Mouse (Mus musculus): ENCODE measurements around the gene Slc23a3. TPM values are rescaled to one million over a fixed set of nuclear protein-coding genes. Genes with fewer than 3 reads are reported as not detected.

Slc23a3 gene
- polyA plus RNA-seq, 1 experiment, result 0.30 TPM

- Histone ChIP-seq H3K4me1 (ENCODE audit: control insufficient read depth, insufficient read depth, insufficient read length) (peaks cover 4% of the 10 kb centered on the region), H3K27ac (ENCODE audit: insufficient read depth, low read length) (no peak overlapping the region), H3K4me3 (ENCODE audit: extremely low read depth, insufficient read depth, insufficient read length) (no peak overlapping the region), H3K36me3 (ENCODE audit: control insufficient read depth, insufficient read depth, low read length) (peaks cover 33% of the 10 kb centered on the region), H3K27me3 (ENCODE audit: control insufficient read depth, insufficient read depth, low read length) (no peaks in the 10 kb centered on the region)
- no peak for DNase-seq (ENCODE audit: low read depth in 1 of 2, low spot score in 2 of 2)
- TF ChIP-seq POLR2A (IDR thresholded peaks at IDR 0.05; ENCODE audit: low read depth, low read length) (no peak), CTCF (IDR thresholded peaks at IDR 0.05; ENCODE audit: extremely low read depth, insufficient read depth, insufficient read length, insufficient replicate concordance) (no peak)
- 96% methylated on average over 2 of the region's 2 CpGs for WGBS
Measured at GRCm38 (mm10) chr1:75138448-75138847, 4.8 kb upstream of the Slc23a3 start.

DNA sequence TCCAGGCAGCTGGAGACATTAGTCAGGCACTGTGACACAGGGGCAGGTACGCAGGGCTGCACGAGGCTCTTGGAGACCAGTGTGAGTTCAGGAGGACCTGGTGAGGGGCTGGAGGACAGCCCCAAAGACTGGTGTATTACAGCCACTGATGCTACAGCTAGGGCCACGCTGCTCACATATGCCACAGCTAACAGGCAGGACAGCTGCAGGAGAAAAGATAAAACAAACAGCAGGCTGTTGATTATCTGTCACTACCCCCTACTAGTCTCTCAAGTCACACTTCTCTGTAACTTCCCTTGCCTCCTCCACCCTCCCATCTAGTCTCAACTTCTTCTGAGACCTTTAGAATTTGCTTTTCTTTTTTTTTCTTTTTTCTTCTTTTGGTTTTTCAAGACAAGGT is 3.0 kb upstream of the Slc23a3 start:
- 86% methylated on average over 3 of the region's 3 CpGs for WGBS
- Histone ChIP-seq H3K27ac (ENCODE audit: insufficient read depth, low read length) (peak overlapping the region; percentile 18; the same call in 1 of the 2 replicates), H3K36me3 (ENCODE audit: control insufficient read depth, insufficient read depth, low read length) (peaks cover 33% of the 10 kb centered on the region), H3K4me1 (ENCODE audit: control insufficient read depth, insufficient read depth, insufficient read length) (peaks cover 4% of the 10 kb centered on the region; the same call in 1 of the 2 replicates), H3K27me3 (ENCODE audit: control insufficient read depth, insufficient read depth, low read length) (no peaks in the 10 kb centered on the region), H3K4me3 (ENCODE audit: extremely low read depth, insufficient read depth, insufficient read length) (no peak overlapping the region)
- DNase-seq (ENCODE audit: low read depth in 1 of 2, low spot score in 2 of 2), result no peak
- TF ChIP-seq POLR2A (IDR thresholded peaks at IDR 0.05; ENCODE audit: low read depth, low read length), result no peak
- TF ChIP-seq CTCF (IDR thresholded peaks at IDR 0.05; ENCODE audit: extremely low read depth, insufficient read depth, insufficient read length, insufficient replicate concordance), result no peak

DNA sequence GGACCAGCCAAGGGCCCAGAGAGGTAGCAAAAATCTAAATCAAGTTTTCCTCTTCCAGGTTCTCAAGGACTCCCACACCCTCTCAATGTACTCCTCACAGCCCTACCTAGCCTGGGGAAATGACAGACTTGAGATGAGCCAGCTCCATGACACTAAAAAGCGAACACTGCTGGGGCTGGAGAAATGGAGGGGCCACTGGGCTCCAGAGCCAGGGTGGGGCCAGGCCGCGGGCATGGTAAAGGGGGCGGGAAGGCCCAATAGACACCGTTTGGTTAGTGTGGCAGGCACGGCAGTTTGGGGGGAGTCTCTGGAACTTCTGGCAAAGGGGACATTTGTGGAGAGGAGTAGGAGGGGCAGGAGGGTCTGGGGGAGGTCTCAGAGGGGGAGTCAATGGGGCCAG is 2.6 kb upstream of the Slc23a3 start:
- H3K4me1 ChIP-seq (ENCODE audit: control insufficient read depth, insufficient read depth, insufficient read length), result peaks cover 4% of the 10 kb centered on the region; the same call in 1 of the 2 replicates
- H3K27ac ChIP-seq (ENCODE audit: insufficient read depth, low read length), result no peak overlapping the region
- WGBS, result 84% methylated on average over 6 of the region's 6 CpGs
- H3K27me3 ChIP-seq (ENCODE audit: control insufficient read depth, insufficient read depth, low read length), result no peaks in the 10 kb centered on the region
- no peak overlapping the region for H3K4me3 ChIP-seq (ENCODE audit: extremely low read depth, insufficient read depth, insufficient read length)
- no peak for DNase-seq (ENCODE audit: low read depth in 1 of 2, low spot score in 2 of 2)
- TF ChIP-seq POLR2A (IDR thresholded peaks at IDR 0.05; ENCODE audit: low read depth, low read length) (no peak), CTCF (IDR thresholded peaks at IDR 0.05; ENCODE audit: extremely low read depth, insufficient read depth, insufficient read length, insufficient replicate concordance) (no peak)
- peaks cover 33% of the 10 kb centered on the region for H3K36me3 ChIP-seq (ENCODE audit: control insufficient read depth, insufficient read depth, low read length)

DNA sequence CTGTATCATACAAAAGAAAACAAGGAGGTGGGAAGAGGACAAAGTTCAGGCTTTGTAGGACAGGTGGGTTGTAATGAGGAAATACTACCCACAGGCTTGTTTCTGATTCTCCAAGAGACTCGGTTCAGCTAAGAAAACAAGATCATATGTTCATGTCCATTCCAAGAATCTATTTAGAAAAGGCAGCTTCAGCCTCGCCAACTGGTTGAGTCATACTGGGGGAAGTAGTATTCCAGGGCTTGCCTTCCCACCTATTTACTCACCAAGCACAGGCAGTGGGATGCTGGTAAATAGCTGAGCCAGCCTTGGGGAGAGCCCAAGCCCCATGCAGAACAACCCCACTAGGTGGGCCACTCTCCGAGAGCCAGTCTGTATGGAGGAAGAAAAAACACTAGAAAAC is 5.0 kb downstream of the Slc23a3 start:
- H3K27ac ChIP-seq (ENCODE audit: insufficient read depth, low read length), result no peak overlapping the region
- no peaks in the 10 kb centered on the region for H3K36me3 ChIP-seq (ENCODE audit: control insufficient read depth, insufficient read depth, low read length)
- H3K4me1 ChIP-seq (ENCODE audit: control insufficient read depth, insufficient read depth, insufficient read length), result peaks cover 3% of the 10 kb centered on the region; the same call in 1 of the 2 replicates
- DNase-seq (ENCODE audit: low read depth in 1 of 2, low spot score in 2 of 2), result no peak
- no peak for TF ChIP-seq POLR2A (IDR thresholded peaks at IDR 0.05; ENCODE audit: low read depth, low read length)
- no peak for TF ChIP-seq CTCF (IDR thresholded peaks at IDR 0.05; ENCODE audit: extremely low read depth, insufficient read depth, insufficient read length, insufficient replicate concordance)
- no peak overlapping the region for H3K4me3 ChIP-seq (ENCODE audit: extremely low read depth, insufficient read depth, insufficient read length)
- 85% methylated on average over 3 of the region's 3 CpGs for WGBS
- no peaks in the 10 kb centered on the region for H3K27me3 ChIP-seq (ENCODE audit: control insufficient read depth, insufficient read depth, low read length)

GRCm38 (mm10) chr1:75125418-75125817 is 8.3 kb downstream of the Slc23a3 start:
- TF ChIP-seq POLR2A (IDR thresholded peaks at IDR 0.05; ENCODE audit: low read depth, low read length), result no peak
- no peak for TF ChIP-seq CTCF (IDR thresholded peaks at IDR 0.05; ENCODE audit: extremely low read depth, insufficient read depth, insufficient read length, insufficient replicate concordance)
- Histone ChIP-seq H3K27me3 (ENCODE audit: control insufficient read depth, insufficient read depth, low read length) (no peaks in the 10 kb centered on the region), H3K27ac (ENCODE audit: insufficient read depth, low read length) (peak overlapping the region; percentile 27; the same call in 1 of the 2 replicates), H3K36me3 (ENCODE audit: control insufficient read depth, insufficient read depth, low read length) (no peaks in the 10 kb centered on the region), H3K4me1 (ENCODE audit: control insufficient read depth, insufficient read depth, insufficient read length) (peaks cover 3% of the 10 kb centered on the region; the same call in 1 of the 2 replicates), H3K4me3 (ENCODE audit: extremely low read depth, insufficient read depth, insufficient read length) (no peak overlapping the region; the same call in 1 of the 2 replicates)
- DNase-seq (ENCODE audit: low read depth in 1 of 2, low spot score in 2 of 2), result no peak
- WGBS, result 38% methylated on average over 5 of the region's 5 CpGs

- Histone ChIP-seq H3K36me3 (ENCODE audit: control insufficient read depth, insufficient read depth, low read length) (no peaks in the 10 kb centered on the region), H3K27me3 (ENCODE audit: control insufficient read depth, insufficient read depth, low read length) (no peaks in the 10 kb centered on the region), H3K4me1 (ENCODE audit: control insufficient read depth, insufficient read depth, insufficient read length) (peaks cover 3% of the 10 kb centered on the region; the same call in 1 of the 2 replicates), H3K27ac (ENCODE audit: insufficient read depth, low read length) (peak within 1 kb of the TSS; percentile 100), H3K4me3 (ENCODE audit: extremely low read depth, insufficient read depth, insufficient read length) (peak within 1 kb of the TSS; percentile 93)
- whole genome bisulfite sequencing, result 1% methylated on average over 56 of the region's 56 CpGs
- TF ChIP-seq CTCF (IDR thresholded peaks at IDR 0.05; ENCODE audit: extremely low read depth, insufficient read depth, insufficient read length, insufficient replicate concordance) (peak; percentile 89), POLR2A (IDR thresholded peaks at IDR 0.05; ENCODE audit: low read depth, low read length) (peak; percentile 48)
- peak; percentile 90 to 95 for DNase-seq (ENCODE audit: low read depth in 1 of 2, low spot score in 2 of 2)
Measured at GRCm38 (mm10) chr1:75124346-75125321, 9.1 kb downstream of the Slc23a3 start, which contains the start of gene Nhej1. Gene Nhej1 (minus strand): TSS chr1:75125200.
